Mouse (Mus musculus) CD8-positive naive resting alpha-beta T cell, adult 2 months (primary cell): ENCODE data around the gene Vmn1r163.
"Not testable (repeated sequence)": the region's sequence is repeated elsewhere in the genome, so short reads cannot be mapped to it uniquely, and the experiment has no call there.

Source experiments
- DNase-seq, 2 experiments: peaks; one replicate each; pipeline ENCODE4 v3.0.0; 2022; ENCODE audit warnings: low read depth in 2 of 2, low spot score in 2 of 2

Vmn1r163 gene

GRCm38 (mm10) chr7:23055240-23055639, at the start of gene Vmn1r163:
Vmn1r163 (plus strand) TSS chr7:23055540.
- not testable (repeated sequence) for DNase-seq

GRCm38 (mm10) chr7:23019823-23020222, 35.5 kb upstream of the Vmn1r163 start, which contains the start of gene Gm4216:
Gm4216 (minus strand) TSS chr7:23019923.
- DNase-seq = not testable (repeated sequence)

- DNase-seq = not testable (repeated sequence)
These were observed 12.0 kb downstream of the Vmn1r163 start, which contains the start of gene Gm8720 for GRCm38 (mm10) chr7:23067356-23067755. Gm8720 (minus strand) TSS chr7:23067456.
